Mouse (Mus musculus) lung, embryonic 15.5 days (tissue): ENCODE results near the gene Ttc7. TPM values are rescaled to one million over a fixed set of nuclear protein-coding genes. Genes with fewer than 3 reads are reported as not detected.

Experiments
- ATAC-seq: fragments of 200-750 bp; cut with Nextera tagmentation; 2 replicates; pipeline ENCODE4 v1.8.0; 2017; ENCODE audit warnings: moderate number of reproducible peaks, borderline replicate concordance; ENCODE audit not compliant: low FRiP score, low TSS enrichment; ENCODE audit errors: extremely low read depth
- H3K27ac ChIP-seq: fragments of 300-500 bp; sonication (generic); 2 replicates; pipeline ENCODE4 v1.5.1; 2015; ENCODE audit warnings: moderate library complexity, mild to moderate bottlenecking, inconsistent platforms
- H3K27me3 ChIP-seq: fragments of 300-500 bp; sonication (generic); 2 replicates; pipeline ENCODE4 v1.6.1; 2015; ENCODE audit warnings: inconsistent platforms
- H3K36me3 ChIP-seq: fragments of 300-500 bp; sonication (generic); 2 replicates; pipeline ENCODE4 v1.6.1; 2015; ENCODE audit warnings: inconsistent platforms
- H3K4me1 ChIP-seq: fragments of 300-500 bp; sonication (generic); 2 replicates; pipeline ENCODE4 v1.6.1; 2015; ENCODE audit warnings: inconsistent platforms
- H3K4me2 ChIP-seq: fragments of 300-500 bp; sonication (generic); 2 replicates; pipeline ENCODE4 v1.6.1; 2015; ENCODE audit warnings: inconsistent platforms, mild to moderate bottlenecking, moderate library complexity
- H3K4me3 ChIP-seq: fragments of 300-500 bp; sonication (generic); 2 replicates; pipeline ENCODE4 v1.5.1; 2015; ENCODE audit warnings: mild to moderate bottlenecking, inconsistent platforms
- H3K9ac ChIP-seq: fragments of 300-500 bp; sonication (generic); 2 replicates; pipeline ENCODE4 v1.6.1; 2015; ENCODE audit warnings: inconsistent platforms
- H3K9me3 ChIP-seq: fragments of 300-500 bp; sonication (generic); 2 replicates; pipeline ENCODE4 v1.6.1; 2016; ENCODE audit warnings: inconsistent platforms
- whole genome bisulfite sequencing: fragments of 180-500 bp; shearing (Covaris S2); methylation state at CpG from one replicate; pipeline ENCODE4 v1.1.7; 2015; 5-methylcytosine and 5-hydroxymethylcytosine counted together
- polyA plus RNA-seq: library from polyadenylated mRNA; unstranded; fragments of >200 nt; fragmentation: Nextera tagmentation; extraction: Ambion mirVana; gene quantifications from 2 replicates; pipeline ENCODE4 v1.2.1, GENCODE M21; 2015

The Ttc7 gene
- polyA plus RNA-seq, 1 experiment from 2014 or later: 7.3 TPM

- no peak overlapping the region for H3K4me2 ChIP-seq
- no peaks in the 10 kb centered on the region for H3K9me3 ChIP-seq
- no peaks in the 10 kb centered on the region for H3K27me3 ChIP-seq
- no peak overlapping the region for H3K4me3 ChIP-seq
- no peak for ATAC-seq
- peaks cover 10% of the 10 kb centered on the region for H3K4me1 ChIP-seq
- H3K27ac ChIP-seq: no peak overlapping the region
- H3K9ac ChIP-seq: no peak overlapping the region
- 90% methylated on average over 8 of the region's 8 CpGs for whole genome bisulfite sequencing
- H3K36me3 ChIP-seq: no peaks in the 10 kb centered on the region
Observed at GRCm38 (mm10) chr17:87305065-87305464, 22.4 kb downstream of the Ttc7 start.

GRCm38 (mm10) chr17:87306746-87307145 is 24.1 kb downstream of the Ttc7 start:
- peaks cover 10% of the 10 kb centered on the region for H3K4me1 ChIP-seq
- H3K27ac ChIP-seq: peak overlapping the region; percentile 68
- H3K27me3 ChIP-seq: no peaks in the 10 kb centered on the region
- no peaks in the 10 kb centered on the region for H3K9me3 ChIP-seq
- H3K4me2 ChIP-seq: peak overlapping the region; percentile 29
- WGBS: 54% methylated on average over 8 of the region's 8 CpGs
- 0 out of 2 replicates have a peak, but pooled peaks have one; percentile 28 for ATAC-seq
- 0 out of 2 replicates have a peak overlapping the region, but pooled peaks have one; percentile 9 for H3K4me3 ChIP-seq
- H3K9ac ChIP-seq: no peak overlapping the region
- no peaks in the 10 kb centered on the region for H3K36me3 ChIP-seq

- 68% methylated on average over 12 of the region's 12 CpGs for WGBS
- H3K27me3 ChIP-seq: no peaks in the 10 kb centered on the region
- H3K9me3 ChIP-seq: no peaks in the 10 kb centered on the region
- H3K36me3 ChIP-seq: no peaks in the 10 kb centered on the region
- H3K27ac ChIP-seq: no peak overlapping the region
- H3K9ac ChIP-seq: no peak overlapping the region
- no peak overlapping the region for H3K4me3 ChIP-seq
- peaks cover 14% of the 10 kb centered on the region for H3K4me1 ChIP-seq
- ATAC-seq: no peak
- no peak overlapping the region for H3K4me2 ChIP-seq
Observed at GRCm38 (mm10) chr17:87309073-87309788, 26.5 kb downstream of the Ttc7 start.

- Histone ChIP-seq H3K4me1 (peaks cover 24% of the 10 kb centered on the region), H3K36me3 (no peaks in the 10 kb centered on the region), H3K4me3 (no peak overlapping the region), H3K9me3 (no peaks in the 10 kb centered on the region), H3K4me2 (no peak overlapping the region), H3K27ac (no peak overlapping the region), H3K27me3 (no peaks in the 10 kb centered on the region), H3K9ac (no peak overlapping the region)
- 87% methylated on average over 7 of the region's 7 CpGs for WGBS
- no peak for ATAC-seq
Observed at GRCm38 (mm10) chr17:87310497-87310896, 27.8 kb downstream of the Ttc7 start.

DNA sequence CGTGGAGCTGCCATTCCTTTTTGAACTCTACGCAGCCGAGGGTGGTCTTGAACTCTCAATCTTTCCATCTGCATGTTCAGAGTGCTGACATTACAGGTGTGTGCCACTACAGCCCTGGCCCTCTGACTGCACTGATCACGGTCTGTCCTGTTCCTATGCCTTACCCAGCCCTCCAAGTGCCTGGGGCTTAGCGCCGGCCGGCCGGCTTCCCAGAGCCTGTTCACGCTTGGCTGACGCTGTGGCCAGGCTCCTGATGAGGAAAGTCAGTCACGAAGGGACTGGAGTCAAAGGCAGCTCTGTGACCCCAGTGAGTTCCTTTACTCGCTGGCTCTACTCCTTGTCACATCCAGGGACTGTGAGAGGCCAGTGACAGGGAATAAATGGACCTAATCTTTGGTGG is 29.7 kb downstream of the Ttc7 start:
- Histone ChIP-seq H3K4me2 (no peak overlapping the region), H3K27ac (no peak overlapping the region), H3K36me3 (no peaks in the 10 kb centered on the region), H3K27me3 (no peaks in the 10 kb centered on the region), H3K4me1 (peaks cover 29% of the 10 kb centered on the region), H3K9ac (no peak overlapping the region), H3K4me3 (no peak overlapping the region), H3K9me3 (no peaks in the 10 kb centered on the region)
- WGBS: 53% methylated on average over 12 of the region's 12 CpGs
- no peak for ATAC-seq

- Histone ChIP-seq H3K36me3 (no peaks in the 10 kb centered on the region), H3K9me3 (no peaks in the 10 kb centered on the region), H3K9ac (no peak overlapping the region), H3K4me1 (peaks cover 32% of the 10 kb centered on the region), H3K4me2 (peak overlapping the region; percentile 16; the same call in 1 of the 2 replicates), H3K27me3 (no peaks in the 10 kb centered on the region), H3K4me3 (no peak overlapping the region), H3K27ac (no peak overlapping the region)
- ATAC-seq: no peak
- WGBS: 35% methylated on average over 18 of the region's 18 CpGs
Observed at GRCm38 (mm10) chr17:87312924-87313870, 30.5 kb downstream of the Ttc7 start.

DNA sequence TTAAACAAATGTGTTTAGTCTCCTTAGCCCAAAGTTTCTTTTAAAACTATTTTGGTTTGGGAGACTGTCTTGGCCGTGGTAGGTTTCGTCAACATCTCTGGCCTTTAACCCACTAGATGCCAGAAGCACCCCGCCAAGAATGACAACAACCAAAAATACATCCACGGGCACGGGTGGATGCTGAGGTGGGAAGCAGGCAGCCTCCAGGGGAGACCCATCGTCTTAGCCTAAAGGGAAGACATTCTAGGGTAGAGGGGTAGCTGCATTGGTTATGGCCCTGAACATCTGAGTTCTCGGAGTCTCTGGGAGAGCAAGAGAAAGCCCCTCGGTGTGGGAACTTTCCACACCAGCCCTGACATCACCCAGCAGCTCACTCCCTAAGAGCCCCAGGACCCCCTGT is 31.4 kb downstream of the Ttc7 start:
- Histone ChIP-seq H3K9me3 (no peaks in the 10 kb centered on the region), H3K27me3 (no peaks in the 10 kb centered on the region), H3K4me2 (no peak overlapping the region), H3K36me3 (no peaks in the 10 kb centered on the region), H3K27ac (no peak overlapping the region), H3K4me1 (peaks cover 32% of the 10 kb centered on the region), H3K9ac (no peak overlapping the region), H3K4me3 (no peak overlapping the region)
- ATAC-seq: no peak
- WGBS: 73% methylated on average over 8 of the region's 8 CpGs

- no peak overlapping the region for H3K4me2 ChIP-seq
- ATAC-seq: peak; percentile 13; the same call in 1 of the 2 replicates
Observed at GRCm38 (mm10) chr17:87314530-87314946, 31.9 kb downstream of the Ttc7 start.

DNA sequence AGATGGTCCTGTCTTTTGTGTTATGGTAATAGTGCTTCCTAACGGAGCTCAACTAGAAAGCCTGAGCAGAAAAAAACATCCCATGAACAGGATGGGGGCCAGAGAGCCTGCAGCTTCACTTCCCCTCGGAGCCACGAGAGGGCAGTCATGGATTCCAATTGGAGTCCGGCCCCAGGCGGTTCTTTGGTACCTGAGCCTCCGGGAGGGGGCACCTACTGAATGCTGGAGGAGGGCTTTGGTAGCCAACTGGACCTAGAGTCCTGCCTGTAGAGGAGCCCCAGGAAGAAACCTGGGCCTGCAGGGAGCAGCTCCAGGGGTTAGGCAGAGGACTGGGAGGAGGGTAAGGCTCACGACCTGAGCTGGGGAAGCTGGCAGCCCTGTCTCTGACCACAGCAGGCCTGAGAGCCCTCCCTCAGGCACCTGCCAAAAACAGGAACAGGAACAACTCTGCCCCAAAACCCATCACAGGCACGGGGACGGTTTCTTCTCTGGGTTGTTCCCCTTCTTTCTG is 32.4 kb downstream of the Ttc7 start:
- H3K27ac ChIP-seq: no peak overlapping the region
- peak overlapping the region; percentile 26; the same call in 1 of the 2 replicates for H3K4me2 ChIP-seq

More at GRCm38 (mm10) chr17:87314530-87314946, 31.9 kb downstream of the Ttc7 start:
- Histone ChIP-seq H3K4me1 (peaks cover 32% of the 10 kb centered on the region), H3K27me3 (no peaks in the 10 kb centered on the region), H3K4me3 (no peak overlapping the region), H3K36me3 (no peaks in the 10 kb centered on the region), H3K27ac (no peak overlapping the region), H3K9ac (no peak overlapping the region), H3K9me3 (no peaks in the 10 kb centered on the region)
- 57% methylated on average over 5 of the region's 5 CpGs for WGBS

DNA sequence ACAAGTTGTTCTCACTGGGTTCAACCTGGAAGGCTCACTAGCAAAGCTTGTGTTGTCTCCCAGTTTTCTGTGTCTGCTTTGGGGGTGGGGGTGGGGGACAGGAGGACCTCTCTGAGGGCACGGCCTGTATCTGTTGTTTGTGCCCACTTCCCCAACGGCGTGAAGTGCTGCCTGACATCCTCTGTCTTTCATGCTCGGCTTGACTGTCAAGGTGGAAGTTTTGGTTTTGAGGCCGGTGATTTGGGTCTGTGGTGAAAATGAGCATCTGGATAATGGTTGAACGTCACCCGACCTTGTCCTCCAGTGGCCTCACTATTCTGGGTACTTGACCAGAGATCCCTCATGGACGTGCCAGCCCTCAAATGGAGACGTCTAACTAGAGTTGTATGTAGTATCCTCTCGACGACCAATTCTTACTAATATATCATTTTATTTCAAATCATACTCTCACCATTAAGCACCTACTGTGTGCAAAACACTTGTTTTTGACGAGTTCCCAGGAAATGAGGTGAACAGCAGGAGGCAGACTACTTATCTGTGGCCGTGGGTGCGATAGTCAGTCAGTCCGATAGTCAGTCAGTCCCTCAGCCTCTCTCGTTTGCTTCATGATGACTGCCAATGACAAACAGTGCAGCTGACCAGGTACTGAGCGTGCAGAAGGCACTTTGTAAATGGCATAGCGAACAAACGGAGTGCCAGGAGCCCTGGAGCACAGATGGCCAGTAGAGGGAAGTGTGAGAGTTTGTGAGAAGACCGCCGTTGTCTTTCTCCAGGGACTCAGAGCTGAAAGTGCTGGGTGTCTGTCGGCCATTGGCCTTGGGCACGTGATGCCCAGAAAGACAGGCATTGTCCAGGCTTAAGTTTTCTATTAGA is 33.4 kb downstream of the Ttc7 start:
- H3K36me3 ChIP-seq: no peaks in the 10 kb centered on the region
- 72% methylated on average over 23 of the region's 23 CpGs for WGBS

More for the DNA sequence above, 32.4 kb downstream of the Ttc7 start:
- Histone ChIP-seq H3K4me1 (peaks cover 32% of the 10 kb centered on the region), H3K9me3 (no peaks in the 10 kb centered on the region), H3K9ac (no peak overlapping the region), H3K4me3 (no peak overlapping the region), H3K27me3 (no peaks in the 10 kb centered on the region), H3K36me3 (no peaks in the 10 kb centered on the region)
- ATAC-seq: peak; percentile 33; the same call in 1 of the 2 replicates
- WGBS: 7% methylated on average over 9 of the region's 9 CpGs

DNA sequence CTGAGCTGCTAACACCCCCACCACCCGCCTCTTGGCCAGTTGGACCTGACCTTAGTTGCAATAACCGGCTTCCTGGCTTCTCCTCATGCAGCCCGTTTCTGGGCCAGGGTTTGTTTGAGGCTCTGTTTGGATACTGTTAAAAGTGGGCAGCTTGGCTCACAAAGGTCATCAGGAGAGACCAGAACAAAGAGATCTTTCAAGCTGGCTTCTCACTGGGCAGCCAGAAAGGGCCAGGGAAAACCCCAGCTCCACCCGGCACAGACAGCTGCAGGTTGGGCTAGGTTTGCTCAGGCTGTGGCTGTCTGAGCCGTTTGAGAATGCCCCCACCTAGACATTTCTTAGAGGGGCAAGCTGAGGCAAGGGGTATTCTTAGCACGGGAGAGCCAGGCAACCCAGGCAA is 34.6 kb downstream of the Ttc7 start:
- 0 out of 2 replicates have a peak overlapping the region, but pooled peaks have one; percentile 24 for H3K27ac ChIP-seq
- H3K27me3 ChIP-seq: no peaks in the 10 kb centered on the region
- H3K36me3 ChIP-seq: no peaks in the 10 kb centered on the region
- no peak overlapping the region for H3K4me3 ChIP-seq
- H3K9ac ChIP-seq: no peak overlapping the region
- no peak for ATAC-seq
- 29% methylated on average over 6 of the region's 6 CpGs for WGBS
- H3K4me2 ChIP-seq: no peak overlapping the region
- no peaks in the 10 kb centered on the region for H3K9me3 ChIP-seq
- peaks cover 31% of the 10 kb centered on the region for H3K4me1 ChIP-seq

More for the DNA sequence above, 33.4 kb downstream of the Ttc7 start:
- H3K9ac ChIP-seq: no peak overlapping the region
- H3K27ac ChIP-seq: no peak overlapping the region
- H3K9me3 ChIP-seq: no peaks in the 10 kb centered on the region
- no peak overlapping the region for H3K4me2 ChIP-seq
- ATAC-seq: no peak
- H3K4me1 ChIP-seq: peaks cover 32% of the 10 kb centered on the region
- no peak overlapping the region for H3K4me3 ChIP-seq
- H3K27me3 ChIP-seq: no peaks in the 10 kb centered on the region
